Mouse (Mus musculus) heart, embryonic 14.5 days (tissue): ENCODE data around the gene Il3. TPM values are rescaled to one million over a fixed set of nuclear protein-coding genes. Genes with fewer than 3 reads are reported as not detected.

ENCODE experiments used
- ATAC-seq: fragments of 200-750 bp; cut with Nextera tagmentation; 2 replicates; pipeline ENCODE4 v1.8.0; 2017; ENCODE audit warnings: low read depth, moderate TSS enrichment; ENCODE audit not compliant: insufficient number of reproducible peaks, insufficient read depth, low FRiP score
- H3K27ac ChIP-seq, 2 experiments: fragments of 200-500 bp in 1 of 2; fragments of 300-500 bp in 1 of 2; sonication (generic) in 1 of 2; replicated peaks in 1 of 2; 2 replicates each; pipeline ENCODE4 v1.5.1; 2012 to 2014; ENCODE audit warnings: low read depth in 2 of 2, low read length in 2 of 2, control low read depth in 1 of 2, mild to moderate bottlenecking in 1 of 2, mixed read lengths in 1 of 2; ENCODE audit not compliant: control insufficient read depth in 1 of 2, insufficient read depth in 1 of 2
- H3K27me3 ChIP-seq: fragments of 300-500 bp; sonication (generic); 2 replicates; pipeline ENCODE4 v1.6.1; 2014; ENCODE audit warnings: mild to moderate bottlenecking, low read length, control low read depth; ENCODE audit not compliant: control insufficient read depth, insufficient read depth
- H3K36me3 ChIP-seq: fragments of 300-500 bp; sonication (generic); 2 replicates; pipeline ENCODE4 v1.6.1; 2014; ENCODE audit warnings: mild to moderate bottlenecking, control low read depth, low read length, mixed read lengths; ENCODE audit not compliant: control insufficient read depth, insufficient read depth
- H3K4me1 ChIP-seq, 2 experiments: fragments of 200-500 bp in 1 of 2; fragments of 300-500 bp in 1 of 2; sonication (generic) in 1 of 2; 2 replicates each; pipeline ENCODE4 v1.6.1; 2012 to 2014; ENCODE audit warnings: low read length in 2 of 2, control low read depth in 1 of 2, mixed read lengths in 1 of 2; ENCODE audit not compliant: control insufficient read depth in 2 of 2, insufficient read depth in 2 of 2
- H3K4me2 ChIP-seq: fragments of 300-500 bp; sonication (generic); 2 replicates; pipeline ENCODE4 v1.6.1; 2014; ENCODE audit warnings: mild to moderate bottlenecking, low read length
- H3K4me3 ChIP-seq, 2 experiments: fragments of 200-500 bp in 1 of 2; fragments of 300-500 bp in 1 of 2; sonication (generic) in 1 of 2; 2 replicates each; pipeline ENCODE4 v1.5.1; 2012 to 2014; ENCODE audit warnings: low read length in 2 of 2, mild to moderate bottlenecking in 2 of 2, control low read depth in 1 of 2, low read depth in 1 of 2, moderate library complexity in 1 of 2; ENCODE audit not compliant: control insufficient read depth in 1 of 2, insufficient read depth in 1 of 2
- H3K9ac ChIP-seq: fragments of 300-500 bp; sonication (generic); 2 replicates; pipeline ENCODE4 v1.6.1; 2014; ENCODE audit warnings: mild to moderate bottlenecking, low read length
- H3K9me3 ChIP-seq: fragments of 300-500 bp; sonication (generic); 2 replicates; pipeline ENCODE4 v1.6.1; 2016; ENCODE audit warnings: low read length, control low read depth; ENCODE audit not compliant: control insufficient read depth
- WGBS: fragments of 180-500 bp; shearing (Covaris S2); extraction: QIAGEN DNeasy Blood & Tissue Kit; methylation state at CpG from one replicate; pipeline ENCODE4 v1.1.7; 2014; 5-methylcytosine and 5-hydroxymethylcytosine counted together
- polyA plus RNA-seq: library from polyadenylated mRNA; unstranded; fragments of >200 nt; fragmentation: Nextera tagmentation; extraction: Ambion mirVana; gene quantifications from 2 replicates; pipeline ENCODE4 v1.2.1, GENCODE M21; 2014

Il3 gene
- polyA plus RNA-seq, 1 experiment from 2014 or later, result not detected

- no peak for ATAC-seq
- no peaks in the 10 kb centered on the region for H3K9me3 ChIP-seq
- H3K4me3 ChIP-seq, result no peak overlapping the region
- H3K4me2 ChIP-seq, result no peak overlapping the region
- 53% methylated on average over 5 of the region's 5 CpGs for WGBS
- H3K9ac ChIP-seq, result no peak overlapping the region
- no peaks in the 10 kb centered on the region for H3K4me1 ChIP-seq
- no peaks in the 10 kb centered on the region for H3K27me3 ChIP-seq
- H3K36me3 ChIP-seq, result no peaks in the 10 kb centered on the region
- H3K27ac ChIP-seq, result no peak overlapping the region
Measured at GRCm38 (mm10) chr11:54271437-54271949, 4.4 kb upstream of the Il3 start.

- Histone ChIP-seq H3K36me3 (no peaks in the 10 kb centered on the region), H3K9me3 (no peaks in the 10 kb centered on the region), H3K4me1 (no peaks in the 10 kb centered on the region), H3K9ac (no peak overlapping the region), H3K27ac (no peak overlapping the region), H3K4me3 (no peak overlapping the region), H3K27me3 (no peaks in the 10 kb centered on the region), H3K4me2 (no peak overlapping the region)
- no peak for ATAC-seq
- WGBS, result 72% methylated on average over 3 of the region's 3 CpGs
Measured at GRCm38 (mm10) chr11:54269191-54269896, 2.3 kb upstream of the Il3 start.

GRCm38 (mm10) chr11:54264542-54264941 is 2.5 kb downstream of the Il3 start:
- no peak for ATAC-seq
- no peaks in the 10 kb centered on the region for H3K4me1 ChIP-seq
- H3K27me3 ChIP-seq, result no peaks in the 10 kb centered on the region
- 47% methylated on average over 2 of the region's 2 CpGs for WGBS
- no peak overlapping the region for H3K9ac ChIP-seq
- no peak overlapping the region for H3K27ac ChIP-seq
- no peak overlapping the region for H3K4me3 ChIP-seq
- H3K9me3 ChIP-seq, result no peaks in the 10 kb centered on the region
- no peaks in the 10 kb centered on the region for H3K36me3 ChIP-seq
- no peak overlapping the region for H3K4me2 ChIP-seq

GRCm38 (mm10) chr11:54263405-54264031 is 3.6 kb downstream of the Il3 start:
- no peaks in the 10 kb centered on the region for H3K9me3 ChIP-seq
- H3K4me3 ChIP-seq, result no peak overlapping the region
- no peak overlapping the region for H3K4me2 ChIP-seq
- no peaks in the 10 kb centered on the region for H3K4me1 ChIP-seq
- H3K36me3 ChIP-seq, result no peaks in the 10 kb centered on the region
- H3K9ac ChIP-seq, result no peak overlapping the region
- no peak for ATAC-seq
- no peak overlapping the region for H3K27ac ChIP-seq
- H3K27me3 ChIP-seq, result no peaks in the 10 kb centered on the region
- WGBS, result 13% methylated on average over 1 of the region's 1 CpGs

- 58% methylated on average over 3 of the region's 3 CpGs for WGBS
- peaks cover 2% of the 10 kb centered on the region; the same call in 1 of the 2 replicates for H3K27me3 ChIP-seq
- no peak for ATAC-seq
Measured at GRCm38 (mm10) chr11:54256624-54257376, 10.3 kb downstream of the Il3 start.

GRCm38 (mm10) chr11:54254114-54254513 is 13.0 kb downstream of the Il3 start:
- peaks cover 2% of the 10 kb centered on the region; the same call in 1 of the 2 replicates for H3K27me3 ChIP-seq
- H3K9ac ChIP-seq, result no peak overlapping the region
- no peaks in the 10 kb centered on the region for H3K9me3 ChIP-seq
- H3K4me1 ChIP-seq, result peaks cover 0 to 3% of the 10 kb centered on the region in 2 experiments; a peak in 1 of 4 replicates
- 41% methylated on average over 4 of the region's 4 CpGs for WGBS
- no peaks in the 10 kb centered on the region for H3K36me3 ChIP-seq
- ATAC-seq, result no peak
- H3K27ac ChIP-seq, result no peak overlapping the region
- no peak overlapping the region for H3K4me3 ChIP-seq
- no peak overlapping the region for H3K4me2 ChIP-seq

More at GRCm38 (mm10) chr11:54256624-54257376, 10.3 kb downstream of the Il3 start:
- no peaks in the 10 kb centered on the region for H3K36me3 ChIP-seq
- H3K4me3 ChIP-seq, result no peak overlapping the region
- H3K9me3 ChIP-seq, result no peaks in the 10 kb centered on the region
- H3K4me2 ChIP-seq, result no peak overlapping the region
- H3K9ac ChIP-seq, result no peak overlapping the region
- H3K27ac ChIP-seq, result no peak overlapping the region
- no peaks in the 10 kb centered on the region for H3K4me1 ChIP-seq

- Histone ChIP-seq H3K9ac (no peak overlapping the region), H3K4me1 (peaks cover 2 to 3% of the 10 kb centered on the region in 2 experiments; a peak in 2 of 4 replicates), H3K4me3 (no peak overlapping the region), H3K9me3 (no peaks in the 10 kb centered on the region), H3K4me2 (no peak overlapping the region), H3K36me3 (no peaks in the 10 kb centered on the region), H3K27ac (no peak overlapping the region), H3K27me3 (no peaks in the 10 kb centered on the region; the same call in 1 of the 2 replicates)
- 92% methylated on average over 11 of the region's 11 CpGs for WGBS
- ATAC-seq, result no peak
Measured at GRCm38 (mm10) chr11:54250575-54250974, 16.5 kb downstream of the Il3 start.
